Mouse (Mus musculus): ENCODE data around the gene Ctnna3. TPM values are rescaled to one million over a fixed set of nuclear protein-coding genes. Genes with fewer than 3 reads are reported as not detected.
A peak's percentile ranks its signal among the peaks of the same experiment; 100 is the strongest.
"Not testable (repeated sequence)": the region's sequence is repeated elsewhere in the genome, so short reads cannot be mapped to it uniquely, and the experiment has no call there.

Ctnna3 gene
- polyA plus RNA-seq, 1 experiment from 2014 or later: not detected

DNA sequence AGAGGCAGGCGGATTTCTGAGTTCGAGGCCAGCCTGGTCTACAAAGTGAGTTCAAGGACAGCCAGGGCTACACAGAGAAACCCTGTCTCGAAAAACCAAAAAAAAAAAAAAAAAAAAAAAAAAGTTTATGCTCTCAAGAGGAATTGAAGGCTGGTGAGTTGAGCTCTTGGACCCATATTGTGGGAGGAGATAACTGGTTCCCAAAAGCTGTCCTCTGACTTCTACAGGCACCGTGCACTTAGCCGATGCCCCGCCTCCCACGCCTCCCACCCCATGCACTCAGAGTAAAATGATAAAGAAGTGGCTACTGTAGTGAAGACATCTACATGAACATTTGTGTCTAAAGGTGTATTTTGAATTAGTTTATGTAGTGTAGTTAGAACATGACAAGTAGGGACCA lies 18.2 kb upstream of the Ctnna3 start:
- DNase-seq (ENCODE audit: low spot score); H3K27ac ChIP-seq: not testable (repeated sequence)
- WGBS: 89% methylated on average over 6 of the region's 7 CpGs

DNA sequence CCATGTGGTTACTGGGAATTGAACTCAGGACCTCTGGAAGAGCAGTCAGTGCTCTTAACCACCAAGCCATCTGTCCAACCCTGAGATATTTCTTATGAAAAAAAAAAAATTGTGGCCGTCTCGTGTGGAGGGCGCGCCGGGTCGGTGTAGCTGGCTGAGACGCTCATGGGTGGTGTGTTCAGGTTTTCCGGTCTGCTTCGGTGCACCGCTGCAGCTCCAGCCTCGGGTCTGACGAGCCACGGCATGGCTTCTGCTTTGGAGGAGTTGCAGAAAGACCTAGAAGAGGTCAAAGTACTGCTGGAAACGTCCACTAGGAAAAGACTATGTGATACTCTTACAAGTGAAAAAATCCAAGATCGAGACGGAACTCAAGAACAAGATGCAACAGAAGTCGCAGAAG lies 17.1 kb upstream of the Ctnna3 start:
- no peak for DNase-seq (ENCODE audit: low spot score)
- Histone ChIP-seq H3K9me3 (replicated peaks) (no peaks in the 10 kb centered on the region), H3K27me3 (ENCODE audit: low read depth, poor library complexity, severe bottlenecking) (no peaks in the 10 kb centered on the region), H3K36me3 (no peaks in the 10 kb centered on the region), H3K4me3 (no peak overlapping the region), H3K27ac (no peak overlapping the region), H3K4me1 (no peaks in the 10 kb centered on the region)
- WGBS: 90% methylated on average over 17 of the region's 17 CpGs

More for the DNA sequence above, 18.2 kb upstream of the Ctnna3 start:
- H3K4me3 ChIP-seq; H3K9me3 ChIP-seq (replicated peaks); H3K4me1 ChIP-seq; H3K27me3 ChIP-seq (ENCODE audit: low read depth, poor library complexity, severe bottlenecking); H3K36me3 ChIP-seq: not testable (repeated sequence)

- 82% methylated on average over 7 of the region's 7 CpGs for WGBS
- H3K27ac ChIP-seq: no peak overlapping the region
- no peaks in the 10 kb centered on the region for H3K4me1 ChIP-seq
- H3K27me3 ChIP-seq (ENCODE audit: low read depth, poor library complexity, severe bottlenecking): no peaks in the 10 kb centered on the region
- no peak for DNase-seq (ENCODE audit: low spot score)
- no peaks in the 10 kb centered on the region for H3K36me3 ChIP-seq
- H3K9me3 ChIP-seq (replicated peaks): no peaks in the 10 kb centered on the region
- no peak overlapping the region for H3K4me3 ChIP-seq
These were observed 14.6 kb upstream of the Ctnna3 start for GRCm38 (mm10) chr10:63415287-63415686.

DNA sequence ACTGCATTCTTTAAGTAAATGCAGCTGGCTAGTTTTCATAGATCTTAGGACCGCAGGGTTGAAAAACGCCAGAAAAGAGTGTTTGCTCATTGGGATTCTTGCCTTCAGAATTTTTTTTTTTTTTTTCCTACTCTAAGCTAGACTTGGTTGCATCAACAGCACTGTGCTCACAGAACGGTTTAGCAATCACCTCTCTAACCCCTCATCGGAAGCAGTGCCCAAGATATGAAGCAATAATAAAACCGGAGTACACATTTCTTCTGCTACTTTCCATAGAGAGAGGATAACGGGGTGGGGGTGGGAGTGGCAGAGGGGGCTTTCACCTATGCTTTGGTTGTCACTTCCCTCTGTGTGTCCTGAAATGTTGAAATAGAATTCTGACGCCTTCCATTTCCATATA lies 14.0 kb upstream of the Ctnna3 start:
- Histone ChIP-seq H3K27me3 (ENCODE audit: low read depth, poor library complexity, severe bottlenecking) (no peaks in the 10 kb centered on the region), H3K36me3 (no peaks in the 10 kb centered on the region), H3K4me1 (no peaks in the 10 kb centered on the region), H3K4me3 (no peak overlapping the region), H3K27ac (no peak overlapping the region), H3K9me3 (replicated peaks) (no peaks in the 10 kb centered on the region)
- WGBS: 65% methylated on average over 7 of the region's 7 CpGs
- no peak for DNase-seq (ENCODE audit: low spot score)

DNA sequence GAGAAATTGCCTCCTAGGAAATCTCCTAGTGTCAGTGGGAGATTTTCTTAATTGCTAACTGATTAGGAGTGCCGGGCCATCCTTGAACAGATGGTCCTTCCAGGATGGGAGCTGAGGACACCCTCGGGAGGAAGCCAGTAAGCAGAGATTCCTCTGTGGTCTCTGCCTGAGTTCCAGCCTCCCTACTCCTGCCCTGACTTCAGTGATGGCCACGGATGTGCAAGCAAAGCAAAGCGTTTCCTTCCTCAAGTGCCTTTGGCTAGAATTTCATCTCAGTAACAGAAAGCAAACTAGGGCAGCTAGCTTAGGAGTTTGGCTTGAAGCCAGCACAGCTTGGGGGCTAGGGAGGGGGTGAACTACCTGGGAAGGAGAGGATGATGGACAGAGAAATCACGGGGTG lies 12.8 kb upstream of the Ctnna3 start:
- H3K4me1 ChIP-seq: no peaks in the 10 kb centered on the region
- H3K4me3 ChIP-seq: no peak overlapping the region
- WGBS: 56% methylated on average over 5 of the region's 5 CpGs
- H3K9me3 ChIP-seq (replicated peaks): no peaks in the 10 kb centered on the region
- H3K27ac ChIP-seq: no peak overlapping the region
- no peaks in the 10 kb centered on the region for H3K27me3 ChIP-seq (ENCODE audit: low read depth, poor library complexity, severe bottlenecking)
- no peaks in the 10 kb centered on the region for H3K36me3 ChIP-seq
- no peak for DNase-seq (ENCODE audit: low spot score)

- Histone ChIP-seq H3K36me3 (no peaks in the 10 kb centered on the region), H3K4me3 (no peak within 1 kb of the TSS), H3K4me1 (no peaks in the 10 kb centered on the region), H3K27me3 (ENCODE audit: low read depth, poor library complexity, severe bottlenecking) (no peaks in the 10 kb centered on the region), H3K27ac (no peak within 1 kb of the TSS), H3K9me3 (replicated peaks) (no peaks in the 10 kb centered on the region)
- DNase-seq (ENCODE audit: low spot score): peak; percentile 49
- 86% methylated on average over 18 of the region's 18 CpGs for WGBS
These were observed 7.9 kb upstream of the Ctnna3 start, which contains the start of gene Gm7075 for GRCm38 (mm10) chr10:63421739-63422735. TSS of gene Gm7075 (minus strand) at chr10:63421789.

DNA sequence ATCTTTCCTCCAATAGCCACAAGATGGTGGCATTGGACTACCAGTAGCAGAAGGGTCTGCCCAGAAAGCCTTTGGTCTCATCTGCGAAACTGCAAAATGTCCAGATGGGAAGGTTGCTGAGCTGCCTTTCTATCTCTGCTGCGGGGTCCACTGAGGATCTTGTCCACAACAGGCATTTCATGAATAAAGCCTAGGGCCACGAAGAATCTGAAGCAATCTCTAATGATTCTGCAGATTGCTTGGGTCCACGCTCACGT lies 7.2 kb upstream of the Ctnna3 start:
- no peaks in the 10 kb centered on the region for H3K27me3 ChIP-seq (ENCODE audit: low read depth, poor library complexity, severe bottlenecking)
- 91% methylated on average over 5 of the region's 5 CpGs for WGBS
- H3K27ac ChIP-seq: no peak overlapping the region
- no peaks in the 10 kb centered on the region for H3K36me3 ChIP-seq
- no peaks in the 10 kb centered on the region for H3K4me1 ChIP-seq
- no peak for DNase-seq (ENCODE audit: low spot score)
- H3K4me3 ChIP-seq: no peak overlapping the region
- no peaks in the 10 kb centered on the region for H3K9me3 ChIP-seq (replicated peaks)

- no peak for DNase-seq (ENCODE audit: low spot score)
- Histone ChIP-seq H3K27ac (no peak overlapping the region), H3K27me3 (ENCODE audit: low read depth, poor library complexity, severe bottlenecking) (no peaks in the 10 kb centered on the region), H3K36me3 (no peaks in the 10 kb centered on the region), H3K4me1 (no peaks in the 10 kb centered on the region), H3K9me3 (replicated peaks) (no peaks in the 10 kb centered on the region), H3K4me3 (no peak overlapping the region)
- WGBS: 87% methylated on average over 9 of the region's 9 CpGs
These were observed 6.1 kb upstream of the Ctnna3 start for GRCm38 (mm10) chr10:63423591-63424474.

GRCm38 (mm10) chr10:63424475-63424814 lies 5.5 kb upstream of the Ctnna3 start:
- DNase-seq (ENCODE audit: low spot score): no peak
- Histone ChIP-seq H3K9me3 (replicated peaks) (no peaks in the 10 kb centered on the region), H3K4me3 (no peak overlapping the region), H3K4me1 (no peaks in the 10 kb centered on the region), H3K27ac (no peak overlapping the region), H3K27me3 (ENCODE audit: low read depth, poor library complexity, severe bottlenecking) (no peaks in the 10 kb centered on the region), H3K36me3 (no peaks in the 10 kb centered on the region)

DNA sequence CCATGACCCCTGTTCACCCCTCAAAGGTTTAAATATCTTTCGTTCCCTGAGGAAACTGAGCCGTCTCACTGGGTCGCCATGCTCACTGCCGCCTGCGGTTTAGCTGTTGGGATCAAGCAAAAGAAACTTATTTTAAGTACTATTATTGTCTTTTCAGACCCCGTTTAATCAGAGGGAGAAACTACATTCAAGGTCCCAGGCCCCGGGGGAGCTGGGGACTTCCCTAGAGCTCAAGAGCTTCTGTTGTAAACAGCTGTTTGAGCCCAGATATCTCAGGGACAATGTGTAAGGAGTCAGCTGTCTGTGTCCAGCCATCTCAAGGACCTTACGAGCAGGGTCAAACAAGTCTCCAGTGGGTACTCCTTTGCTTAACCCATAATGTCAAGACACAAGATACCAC lies 2.8 kb upstream of the Ctnna3 start:
- WGBS: 84% methylated on average over 8 of the region's 8 CpGs
- Histone ChIP-seq H3K4me3 (no peak overlapping the region), H3K9me3 (replicated peaks) (no peaks in the 10 kb centered on the region), H3K36me3 (no peaks in the 10 kb centered on the region), H3K4me1 (no peaks in the 10 kb centered on the region), H3K27ac (no peak overlapping the region), H3K27me3 (ENCODE audit: low read depth, poor library complexity, severe bottlenecking) (no peaks in the 10 kb centered on the region)
- no peak for DNase-seq (ENCODE audit: low spot score)

DNA sequence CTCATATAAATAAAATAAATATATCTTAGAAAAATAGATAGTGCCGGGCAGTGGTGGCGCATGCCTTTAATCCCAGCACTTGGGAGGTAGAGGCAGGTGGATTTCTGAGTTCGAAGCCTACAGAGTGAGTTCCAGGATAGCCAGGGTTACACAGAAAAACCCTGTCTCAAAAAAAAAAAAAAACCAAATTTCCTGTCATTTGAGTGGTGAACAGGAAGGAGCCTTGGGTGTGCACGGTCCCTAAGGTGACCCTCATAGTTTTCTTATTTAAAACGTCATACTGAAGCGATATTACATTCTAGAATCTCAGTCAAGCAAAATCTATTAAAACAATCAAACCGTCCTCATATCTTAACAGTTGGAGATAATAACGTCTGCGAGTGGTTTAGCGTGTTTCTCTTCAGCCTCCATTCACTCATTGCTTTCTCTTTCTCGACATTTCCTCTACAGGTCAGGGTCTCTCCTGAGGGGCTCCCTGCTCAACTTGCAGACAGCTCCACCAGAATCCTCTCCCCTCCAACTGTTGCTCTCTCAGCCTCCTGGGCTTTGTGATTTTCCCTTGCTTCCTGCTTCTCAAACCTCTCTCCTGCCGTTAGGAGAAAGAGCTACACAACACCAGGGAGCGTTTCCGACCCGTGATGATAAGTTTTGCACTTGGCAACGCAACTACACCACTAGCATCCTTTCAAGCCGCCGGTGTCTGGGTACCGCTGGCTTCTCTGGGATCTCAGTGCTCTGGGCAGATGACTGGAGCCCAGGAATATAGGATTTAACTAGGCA lies 1.5 kb upstream of the Ctnna3 start:
- Histone ChIP-seq H3K4me3 (peak overlapping the region; percentile 80), H3K36me3 (no peaks in the 10 kb centered on the region), H3K4me1 (no peaks in the 10 kb centered on the region), H3K9me3 (replicated peaks) (no peaks in the 10 kb centered on the region), H3K27me3 (ENCODE audit: low read depth, poor library complexity, severe bottlenecking) (no peaks in the 10 kb centered on the region), H3K27ac (peak overlapping the region; percentile 51; the same call in 1 of the 2 replicates)
- peak; percentile 65 for DNase-seq (ENCODE audit: low spot score)
- 27% methylated on average over 19 of the region's 19 CpGs for WGBS

DNA sequence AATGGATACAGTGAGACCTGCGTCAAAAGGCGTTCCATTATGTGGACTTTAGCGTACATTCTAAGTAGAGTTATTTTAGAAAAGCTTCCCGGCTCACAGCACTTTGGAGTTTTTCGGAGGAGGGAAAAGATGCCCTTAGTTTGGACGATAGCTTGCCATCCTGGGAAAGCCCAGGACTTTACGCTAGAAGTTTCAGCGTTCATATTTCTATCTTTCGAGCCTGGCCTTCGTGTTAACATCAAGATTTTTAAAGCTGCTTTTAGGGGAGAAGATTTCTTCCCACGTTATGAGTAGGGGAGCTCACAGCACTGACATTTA lies 916 bp upstream of the Ctnna3 start:
- Histone ChIP-seq H3K4me1 (no peaks in the 10 kb centered on the region), H3K27ac (peak overlapping the region; percentile 51; the same call in 1 of the 2 replicates), H3K36me3 (no peaks in the 10 kb centered on the region), H3K27me3 (ENCODE audit: low read depth, poor library complexity, severe bottlenecking) (no peaks in the 10 kb centered on the region), H3K4me3 (peak overlapping the region; percentile 80), H3K9me3 (replicated peaks) (no peaks in the 10 kb centered on the region)
- WGBS: 6% methylated on average over 11 of the region's 11 CpGs
- DNase-seq (ENCODE audit: low spot score): no peak

DNA sequence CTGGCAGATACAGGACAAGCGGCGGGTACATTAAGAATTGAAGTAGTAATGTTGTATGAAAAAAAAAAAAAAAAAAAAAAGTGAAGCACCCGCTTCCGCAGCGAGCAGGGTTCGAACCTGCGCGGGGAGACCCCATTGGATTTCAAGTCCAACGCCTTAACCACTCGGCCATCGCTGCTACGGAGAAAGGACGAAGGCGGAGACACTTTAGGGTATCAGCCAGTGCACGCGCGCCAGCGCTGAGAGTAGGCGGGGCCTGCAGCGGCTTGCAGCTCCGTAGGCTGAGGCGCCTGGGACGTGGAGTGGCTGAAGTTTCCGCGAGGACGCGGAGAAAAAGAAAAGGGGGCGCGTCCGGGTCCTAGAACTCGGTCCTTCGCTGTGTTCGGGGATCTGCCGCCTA lies 518 bp upstream of the Ctnna3 start:
- peak; percentile 100 for DNase-seq (ENCODE audit: low spot score)
- Histone ChIP-seq H3K9me3 (replicated peaks) (no peaks in the 10 kb centered on the region), H3K4me3 (peak overlapping the region; percentile 80), H3K36me3 (no peaks in the 10 kb centered on the region), H3K27me3 (ENCODE audit: low read depth, poor library complexity, severe bottlenecking) (no peaks in the 10 kb centered on the region), H3K4me1 (no peaks in the 10 kb centered on the region), H3K27ac (peak overlapping the region; percentile 96)
- WGBS: 1% methylated on average over 34 of the region's 34 CpGs

All from limb, embryonic 10.5 days (tissue).